Mouse (Mus musculus) intestine, postnatal 0 days (tissue): ENCODE data around the gene Rad54l2. TPM values are rescaled to one million over a fixed set of nuclear protein-coding genes. Genes with fewer than 3 reads are reported as not detected.

Experiments used
- ATAC-seq: fragments of 200-750 bp; cut with Nextera tagmentation; 2 replicates; pipeline ENCODE4 v1.8.0; 2017; ENCODE audit warnings: mild to moderate bottlenecking, moderate TSS enrichment, moderate library complexity
- H3K27ac ChIP-seq: fragments of 300-500 bp; sonication (generic); 2 replicates; pipeline ENCODE4 v1.5.1; 2014; ENCODE audit warnings: mild to moderate bottlenecking, low read depth, low read length, moderate library complexity
- H3K27me3 ChIP-seq: fragments of 300-500 bp; sonication (generic); replicated peaks from 2 replicates; pipeline ENCODE4 v1.6.1; 2014; ENCODE audit warnings: low read length, mixed read lengths; ENCODE audit not compliant: control insufficient read depth, insufficient read depth
- H3K36me3 ChIP-seq: fragments of 300-500 bp; sonication (generic); 2 replicates; pipeline ENCODE4 v1.6.1; 2014; ENCODE audit warnings: mild to moderate bottlenecking, moderate library complexity; ENCODE audit not compliant: control insufficient read depth, insufficient read depth
- H3K4me1 ChIP-seq: fragments of 300-500 bp; sonication (generic); replicated peaks from 2 replicates; pipeline ENCODE4 v1.6.1; 2014; ENCODE audit warnings: antibody characterized with exemption, low read length, mixed read lengths; ENCODE audit not compliant: control insufficient read depth, insufficient read depth
- H3K4me2 ChIP-seq: fragments of 300-500 bp; sonication (generic); replicated peaks from 2 replicates; pipeline ENCODE4 v1.6.1; 2014; ENCODE audit warnings: low read depth, mild to moderate bottlenecking, moderate library complexity
- H3K4me3 ChIP-seq: fragments of 300-500 bp; sonication (generic); 2 replicates; pipeline ENCODE4 v1.5.1; 2014; ENCODE audit warnings: low read depth, low read length
- H3K9ac ChIP-seq: fragments of 300-500 bp; sonication (generic); 2 replicates; pipeline ENCODE4 v1.6.1; 2014; ENCODE audit warnings: mild to moderate bottlenecking, low read depth, low read length
- H3K9me3 ChIP-seq: fragments of 300-500 bp; sonication (generic); 2 replicates; pipeline ENCODE4 v1.6.1; 2016; ENCODE audit warnings: mixed run types; ENCODE audit not compliant: control insufficient read depth
- CTCF ChIP-seq: sonication (generic); IDR thresholded peaks from 2 replicates; pipeline ENCODE4 v1.5.1; 2016; ENCODE audit warnings: low read depth, mild to moderate bottlenecking, control low read depth, antibody characterized with exemption, moderate library complexity
- WGBS: fragments of 180-500 bp; shearing (Covaris S2); extraction: QIAGEN DNeasy Blood & Tissue Kit; methylation state at CpG from one replicate; pipeline ENCODE4 v1.1.7; 2014; 5-methylcytosine and 5-hydroxymethylcytosine counted together
- polyA plus RNA-seq: library from polyadenylated mRNA; unstranded; fragments of >200 nt; fragmentation: Nextera tagmentation; extraction: Ambion mirVana; gene quantifications from 2 replicates; pipeline ENCODE4 v1.2.1, GENCODE M21; 2015

Rad54l2 gene
- polyA plus RNA-seq, 1 experiment from 2014 or later, result 1.9 TPM

GRCm38 (mm10) chr9:106756421-106756820 lies 32.6 kb downstream of the Rad54l2 start:
- TF ChIP-seq CTCF, result no peak
- peaks cover 4% of the 10 kb centered on the region; the same call in 1 of the 2 replicates for H3K36me3 ChIP-seq
- ATAC-seq, result no peak

GRCm38 (mm10) chr9:106755776-106756175 lies 33.2 kb downstream of the Rad54l2 start:
- Histone ChIP-seq H3K27ac (no peak overlapping the region), H3K36me3 (peaks cover 4% of the 10 kb centered on the region; the same call in 1 of the 2 replicates), H3K9me3 (no peaks in the 10 kb centered on the region), H3K9ac (no peak overlapping the region), H3K27me3 (no peaks in the 10 kb centered on the region), H3K4me1 (no peaks in the 10 kb centered on the region), H3K4me3 (no peak overlapping the region), H3K4me2 (no peak overlapping the region)
- no peak for ATAC-seq
- 94% methylated on average over 4 of the region's 4 CpGs for WGBS
- no peak for TF ChIP-seq CTCF

More at GRCm38 (mm10) chr9:106756421-106756820, 32.6 kb downstream of the Rad54l2 start:
- 90% methylated on average over 9 of the region's 9 CpGs for WGBS
- H3K4me3 ChIP-seq, result no peak overlapping the region
- H3K27ac ChIP-seq, result no peak overlapping the region
- H3K4me2 ChIP-seq, result no peak overlapping the region
- H3K9ac ChIP-seq, result no peak overlapping the region
- H3K9me3 ChIP-seq, result no peaks in the 10 kb centered on the region
- no peaks in the 10 kb centered on the region for H3K27me3 ChIP-seq
- no peaks in the 10 kb centered on the region for H3K4me1 ChIP-seq

GRCm38 (mm10) chr9:106754311-106754710 lies 34.7 kb downstream of the Rad54l2 start:
- Histone ChIP-seq H3K9me3 (no peaks in the 10 kb centered on the region), H3K36me3 (no peaks in the 10 kb centered on the region), H3K9ac (no peak overlapping the region), H3K4me2 (no peak overlapping the region), H3K4me1 (no peaks in the 10 kb centered on the region), H3K27me3 (no peaks in the 10 kb centered on the region), H3K27ac (no peak overlapping the region), H3K4me3 (no peak overlapping the region)
- ATAC-seq, result no peak
- TF ChIP-seq CTCF, result no peak
- 86% methylated on average over 2 of the region's 2 CpGs for WGBS

GRCm38 (mm10) chr9:106752135-106752534 lies 36.9 kb downstream of the Rad54l2 start:
- Histone ChIP-seq H3K4me1 (no peaks in the 10 kb centered on the region), H3K27ac (no peak overlapping the region), H3K9ac (no peak overlapping the region), H3K27me3 (no peaks in the 10 kb centered on the region), H3K4me2 (no peak overlapping the region), H3K9me3 (no peaks in the 10 kb centered on the region), H3K36me3 (no peaks in the 10 kb centered on the region), H3K4me3 (no peak overlapping the region)
- no peak for ATAC-seq
- 71% methylated on average over 5 of the region's 5 CpGs for WGBS
- no peak for TF ChIP-seq CTCF

GRCm38 (mm10) chr9:106739962-106740361 lies 49.0 kb downstream of the Rad54l2 start:
- Histone ChIP-seq H3K36me3 (no peaks in the 10 kb centered on the region), H3K4me2 (no peak overlapping the region), H3K9ac (no peak overlapping the region), H3K27me3 (no peaks in the 10 kb centered on the region), H3K4me1 (no peaks in the 10 kb centered on the region), H3K4me3 (no peak overlapping the region), H3K9me3 (no peaks in the 10 kb centered on the region), H3K27ac (no peak overlapping the region)
- no peak for TF ChIP-seq CTCF
- ATAC-seq, result no peak
- 97% methylated on average over 1 of the region's 1 CpGs for WGBS

GRCm38 (mm10) chr9:106739056-106739455 lies 49.9 kb downstream of the Rad54l2 start:
- WGBS, result 94% methylated on average over 1 of the region's 1 CpGs
- H3K27ac ChIP-seq, result no peak overlapping the region
- H3K27me3 ChIP-seq, result no peaks in the 10 kb centered on the region
- ATAC-seq, result no peak
- no peaks in the 10 kb centered on the region for H3K4me1 ChIP-seq
- H3K36me3 ChIP-seq, result no peaks in the 10 kb centered on the region
- no peaks in the 10 kb centered on the region for H3K9me3 ChIP-seq
- H3K4me2 ChIP-seq, result no peak overlapping the region
- no peak overlapping the region for H3K9ac ChIP-seq
- TF ChIP-seq CTCF, result no peak
- H3K4me3 ChIP-seq, result no peak overlapping the region
